Mouse (Mus musculus) natural killer cell, adult 2 months (primary cell): ENCODE data around the gene Krtap4-2.
"Not testable (repeated sequence)": the region's sequence is repeated elsewhere in the genome, so short reads cannot be mapped to it uniquely, and the experiment has no call there.

ENCODE experiments used
- DNase-seq, 2 experiments: peaks; one replicate each; pipeline ENCODE4 v3.0.0; 2022; ENCODE audit warnings: low spot score in 2 of 2

The Krtap4-2 gene

GRCm38 (mm10) chr11:99634653-99635134 lies at the start of gene Krtap4-2:
TSS of gene Krtap4-2 (minus strand) at chr11:99635084.
- DNase-seq, result no peak

GRCm38 (mm10) chr11:99683481-99683880 lies 48.6 kb upstream of the Krtap4-2 start:
- no peak for DNase-seq

- no peak for DNase-seq
Measured at GRCm38 (mm10) chr11:99665860-99666259, 31.0 kb upstream of the Krtap4-2 start, which contains the start of gene Krtap4-6. TSS of gene Krtap4-6 (minus strand) at chr11:99665960.

- DNase-seq, result no peak
Measured at GRCm38 (mm10) chr11:99662802-99663201, 27.9 kb upstream of the Krtap4-2 start.

GRCm38 (mm10) chr11:99659256-99659655 lies 24.4 kb upstream of the Krtap4-2 start:
- DNase-seq, result no peak

GRCm38 (mm10) chr11:99658467-99659010 lies 23.7 kb upstream of the Krtap4-2 start, which contains the start of gene Gm11563:
TSS of gene Gm11563 (minus strand) at chr11:99658960.
- DNase-seq, result not testable (repeated sequence)

- no peak for DNase-seq
Measured at GRCm38 (mm10) chr11:99657051-99657450, 22.2 kb upstream of the Krtap4-2 start.

- DNase-seq, result no peak
Measured at GRCm38 (mm10) chr11:99650136-99650535, 15.3 kb upstream of the Krtap4-2 start, which contains the start of gene Gm11555. TSS of gene Gm11555 (minus strand) at chr11:99650236.

- DNase-seq, result no peak
Measured at GRCm38 (mm10) chr11:99646444-99646843, 11.6 kb upstream of the Krtap4-2 start.

GRCm38 (mm10) chr11:99644351-99644750 lies 9.5 kb upstream of the Krtap4-2 start:
- DNase-seq, result no peak

- DNase-seq, result not testable (repeated sequence)
Measured at GRCm38 (mm10) chr11:99643635-99644139, 8.8 kb upstream of the Krtap4-2 start, which contains the start of gene Krtap4-7. TSS of gene Krtap4-7 (minus strand) at chr11:99644089.

- no peak for DNase-seq
Measured at GRCm38 (mm10) chr11:99640926-99641325, 6.0 kb upstream of the Krtap4-2 start.

- no peak for DNase-seq
Measured at GRCm38 (mm10) chr11:99637086-99637485, 2.2 kb upstream of the Krtap4-2 start.

GRCm38 (mm10) chr11:99633293-99633692 lies 1.6 kb downstream of the Krtap4-2 start:
- DNase-seq, result no peak

GRCm38 (mm10) chr11:99630890-99631289 lies 4.0 kb downstream of the Krtap4-2 start:
- DNase-seq, result no peak

- no peak for DNase-seq
Measured at GRCm38 (mm10) chr11:99628138-99628537, 6.7 kb downstream of the Krtap4-2 start, which contains the start of gene Krtap4-1. TSS of gene Krtap4-1 (minus strand) at chr11:99628238.

- no peak for DNase-seq
Measured at GRCm38 (mm10) chr11:99620335-99620734, 14.5 kb downstream of the Krtap4-2 start, which contains the start of gene Gm11562. TSS of gene Gm11562 (minus strand) at chr11:99620435.

- no peak for DNase-seq
Measured at GRCm38 (mm10) chr11:99614796-99615363, 20.0 kb downstream of the Krtap4-2 start, which contains the start of gene Krtap2-4. TSS of gene Krtap2-4 (minus strand) at chr11:99614846.

GRCm38 (mm10) chr11:99610089-99610488 lies 24.8 kb downstream of the Krtap4-2 start, which contains the start of gene Gm11937:
TSS of gene Gm11937 (minus strand) at chr11:99610189.
- DNase-seq, result not testable (repeated sequence)

- no peak for DNase-seq
Measured at GRCm38 (mm10) chr11:99609126-99609525, 25.8 kb downstream of the Krtap4-2 start.

GRCm38 (mm10) chr11:99603208-99603607 lies 31.7 kb downstream of the Krtap4-2 start, which contains the start of gene Gm11938:
TSS of gene Gm11938 (minus strand) at chr11:99603308.
- DNase-seq, result not testable (repeated sequence)

GRCm38 (mm10) chr11:99597742-99598141 lies 37.1 kb downstream of the Krtap4-2 start, which contains the start of gene Krtap9-3:
TSS of gene Krtap9-3 (minus strand) at chr11:99598105.
- DNase-seq, result not testable (repeated sequence)
